Mouse (Mus musculus) lung, embryonic 15.5 days (tissue): ENCODE measurements at regions not wholly inside any gene's neighbourhood (a gene's known extent, or its start where the extent isn't known, plus 50 kb on each side); places are given as distances from the start of the nearest gene placed in this dataset.
A peak's percentile ranks its signal among the peaks of the same experiment; 100 is the strongest.

ENCODE experiments used
- ATAC-seq: fragments of 200-750 bp; cut with Nextera tagmentation; 2 replicates; pipeline ENCODE4 v1.8.0; 2017; ENCODE audit warnings: moderate number of reproducible peaks, borderline replicate concordance; ENCODE audit not compliant: low FRiP score, low TSS enrichment; ENCODE audit errors: extremely low read depth
- H3K27ac ChIP-seq: fragments of 300-500 bp; sonication (generic); 2 replicates; pipeline ENCODE4 v1.5.1; 2015; ENCODE audit warnings: moderate library complexity, mild to moderate bottlenecking, inconsistent platforms
- H3K27me3 ChIP-seq: fragments of 300-500 bp; sonication (generic); 2 replicates; pipeline ENCODE4 v1.6.1; 2015; ENCODE audit warnings: inconsistent platforms
- H3K36me3 ChIP-seq: fragments of 300-500 bp; sonication (generic); 2 replicates; pipeline ENCODE4 v1.6.1; 2015; ENCODE audit warnings: inconsistent platforms
- H3K4me1 ChIP-seq: fragments of 300-500 bp; sonication (generic); 2 replicates; pipeline ENCODE4 v1.6.1; 2015; ENCODE audit warnings: inconsistent platforms
- H3K4me2 ChIP-seq: fragments of 300-500 bp; sonication (generic); 2 replicates; pipeline ENCODE4 v1.6.1; 2015; ENCODE audit warnings: inconsistent platforms, mild to moderate bottlenecking, moderate library complexity
- H3K4me3 ChIP-seq: fragments of 300-500 bp; sonication (generic); 2 replicates; pipeline ENCODE4 v1.5.1; 2015; ENCODE audit warnings: mild to moderate bottlenecking, inconsistent platforms
- H3K9ac ChIP-seq: fragments of 300-500 bp; sonication (generic); 2 replicates; pipeline ENCODE4 v1.6.1; 2015; ENCODE audit warnings: inconsistent platforms
- H3K9me3 ChIP-seq: fragments of 300-500 bp; sonication (generic); 2 replicates; pipeline ENCODE4 v1.6.1; 2016; ENCODE audit warnings: inconsistent platforms
- WGBS: fragments of 180-500 bp; shearing (Covaris S2); methylation state at CpG from one replicate; pipeline ENCODE4 v1.1.7; 2015; 5-methylcytosine and 5-hydroxymethylcytosine counted together

- Histone ChIP-seq H3K9me3 (no peaks in the 10 kb centered on the region), H3K4me3 (no peak overlapping the region), H3K27ac (no peak overlapping the region), H3K4me1 (no peaks in the 10 kb centered on the region), H3K9ac (no peak overlapping the region), H3K27me3 (no peaks in the 10 kb centered on the region), H3K36me3 (no peaks in the 10 kb centered on the region), H3K4me2 (no peak overlapping the region)
- 87% methylated on average over 4 of the region's 4 CpGs for WGBS
- no peak for ATAC-seq
These were observed 1596.7 kb downstream of the D3Ertd751e start for GRCm38 (mm10) chr3:43339101-43339500.

GRCm38 (mm10) chr3:43342928-43343327 is 1600.5 kb downstream of the D3Ertd751e start:
- H3K4me1 ChIP-seq = no peaks in the 10 kb centered on the region
- H3K27me3 ChIP-seq = no peaks in the 10 kb centered on the region
- no peak overlapping the region for H3K27ac ChIP-seq
- no peak overlapping the region for H3K4me2 ChIP-seq
- no peak overlapping the region for H3K9ac ChIP-seq
- ATAC-seq = no peak
- no peak overlapping the region for H3K4me3 ChIP-seq
- 77% methylated on average over 1 of the region's 1 CpGs for WGBS
- H3K9me3 ChIP-seq = no peaks in the 10 kb centered on the region
- no peaks in the 10 kb centered on the region for H3K36me3 ChIP-seq

- H3K36me3 ChIP-seq = no peaks in the 10 kb centered on the region
- no peak overlapping the region for H3K4me3 ChIP-seq
- H3K4me2 ChIP-seq = no peak overlapping the region
- H3K27ac ChIP-seq = no peak overlapping the region
- H3K9me3 ChIP-seq = no peaks in the 10 kb centered on the region
- H3K9ac ChIP-seq = no peak overlapping the region
- no peaks in the 10 kb centered on the region for H3K4me1 ChIP-seq
- peak; percentile 80; the same call in 1 of the 2 replicates for ATAC-seq
- H3K27me3 ChIP-seq = no peaks in the 10 kb centered on the region
These were observed 1610.4 kb downstream of the D3Ertd751e start for GRCm38 (mm10) chr3:43352829-43353228.

GRCm38 (mm10) chr3:43358511-43358910 is 1616.1 kb downstream of the D3Ertd751e start:
- Histone ChIP-seq H3K27me3 (no peaks in the 10 kb centered on the region), H3K4me2 (no peak overlapping the region), H3K4me1 (no peaks in the 10 kb centered on the region), H3K27ac (no peak overlapping the region), H3K9ac (no peak overlapping the region), H3K4me3 (no peak overlapping the region), H3K36me3 (no peaks in the 10 kb centered on the region), H3K9me3 (no peaks in the 10 kb centered on the region)
- 79% methylated on average over 1 of the region's 1 CpGs for WGBS
- no peak for ATAC-seq

GRCm38 (mm10) chr3:43399893-43400292 is 1657.5 kb downstream of the D3Ertd751e start:
- no peak; the same call in 1 of the 2 replicates for ATAC-seq
- H3K36me3 ChIP-seq = no peaks in the 10 kb centered on the region

GRCm38 (mm10) chr3:43424886-43425285 is 1682.5 kb downstream of the D3Ertd751e start:
- Histone ChIP-seq H3K9ac (no peak overlapping the region), H3K9me3 (no peaks in the 10 kb centered on the region), H3K4me1 (no peaks in the 10 kb centered on the region), H3K4me2 (no peak overlapping the region), H3K4me3 (no peak overlapping the region), H3K36me3 (no peaks in the 10 kb centered on the region), H3K27ac (no peak overlapping the region), H3K27me3 (no peaks in the 10 kb centered on the region)
- peak; percentile 59; the same call in 1 of the 2 replicates for ATAC-seq
- WGBS = 22% methylated on average over 1 of the region's 1 CpGs

More at GRCm38 (mm10) chr3:43399893-43400292, 1657.5 kb downstream of the D3Ertd751e start:
- no peaks in the 10 kb centered on the region for H3K4me1 ChIP-seq
- no peak overlapping the region for H3K4me3 ChIP-seq
- no peak overlapping the region for H3K4me2 ChIP-seq
- no peak overlapping the region for H3K27ac ChIP-seq
- H3K27me3 ChIP-seq = no peaks in the 10 kb centered on the region
- no peaks in the 10 kb centered on the region for H3K9me3 ChIP-seq
- no peak overlapping the region for H3K9ac ChIP-seq

- H3K9me3 ChIP-seq = no peaks in the 10 kb centered on the region
These were observed 1684.3 kb downstream of the D3Ertd751e start for GRCm38 (mm10) chr3:43426672-43427071.

GRCm38 (mm10) chr3:43461541-43462109 is 1719.2 kb downstream of the D3Ertd751e start:
- Histone ChIP-seq H3K4me1 (no peaks in the 10 kb centered on the region), H3K4me2 (no peak overlapping the region), H3K27ac (no peak overlapping the region), H3K9ac (no peak overlapping the region), H3K36me3 (no peaks in the 10 kb centered on the region), H3K9me3 (no peaks in the 10 kb centered on the region), H3K27me3 (no peaks in the 10 kb centered on the region), H3K4me3 (no peak overlapping the region)
- WGBS = 84% methylated on average over 3 of the region's 3 CpGs
- ATAC-seq = no peak

More at GRCm38 (mm10) chr3:43426672-43427071, 1684.3 kb downstream of the D3Ertd751e start:
- Histone ChIP-seq H3K4me3 (no peak overlapping the region), H3K36me3 (no peaks in the 10 kb centered on the region), H3K27me3 (no peaks in the 10 kb centered on the region), H3K27ac (no peak overlapping the region), H3K9ac (no peak overlapping the region), H3K4me2 (no peak overlapping the region), H3K4me1 (no peaks in the 10 kb centered on the region)
- ATAC-seq = no peak
